In the genomic region with DNA sequence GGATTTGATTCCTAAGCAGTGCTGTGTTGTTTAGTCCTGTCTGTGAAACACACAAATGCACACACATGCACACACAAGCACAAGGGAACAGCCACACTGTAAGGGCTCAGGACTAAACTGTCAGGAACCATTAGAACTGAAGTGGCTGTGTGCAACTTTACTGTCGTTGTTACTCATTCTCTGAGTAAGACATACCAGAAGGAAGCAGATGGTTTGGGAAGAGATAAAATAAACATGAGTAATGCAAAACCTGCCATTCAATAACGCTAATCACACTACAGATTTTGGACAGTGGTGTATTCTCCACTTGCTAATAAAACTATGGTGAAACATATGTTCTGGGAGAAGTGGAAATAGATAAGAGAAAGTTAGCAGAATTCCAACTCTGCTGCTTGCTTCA, we compare ENCODE assay signal across 23 mouse cellular contexts.
DNase-seq lines count a peak whose midpoint lies in the region; ATAC-seq and TF ChIP-seq lines count a peak whose summit lies in the region.
"Had no signal": no experiment of that assay in that cellular context is flagged by ENCODE, and none has a peak within 500 bp of the region (broad histone marks: within the 10 kb centered on the region; RNA-seq: fewer than 3 reads in every experiment).

No protein-coding gene starts in this region.

- no peaks in the 10 kb centered on the region for H3K27me3 ChIP-seq in forebrain, embryonic 15.5 days
- H3K27me3 ChIP-seq in forebrain, embryonic 10.5 days (ENCODE audit: poor library complexity, severe bottlenecking) = no peaks in the 10 kb centered on the region
- H3K27me3 ChIP-seq: CH12.LX; embryonic facial prominence, embryonic 13.5 days; heart, embryonic 15.5 days; hindbrain, embryonic 13.5 days had no signal

- no peak for TF ChIP-seq POLR2A in brain, embryonic 14.5 days (IDR thresholded peaks at IDR 0.05; ENCODE audit: borderline replicate concordance, extremely low read depth, insufficient read depth, insufficient read length, poor library complexity, severe bottlenecking)

- no peaks in the 10 kb centered on the region for H3K9me3 ChIP-seq in forebrain, embryonic 15.5 days
- no peaks in the 10 kb centered on the region for H3K9me3 ChIP-seq in forebrain, embryonic 10.5 days
- H3K9me3 ChIP-seq: embryonic facial prominence, embryonic 13.5 days; heart, embryonic 15.5 days; hindbrain, embryonic 13.5 days had no signal

- H3K27ac ChIP-seq in forebrain, embryonic 15.5 days (replicated peaks) = no peak overlapping the region
- H3K27ac ChIP-seq in forebrain, embryonic 10.5 days = no peak overlapping the region
- H3K27ac ChIP-seq: embryonic facial prominence, embryonic 13.5 days; gastrocnemius, adult 2 months; heart, embryonic 15.5 days; hindbrain, embryonic 13.5 days; hindbrain, postnatal 0 days had no signal

- no peak overlapping the region for H3K9ac ChIP-seq in forebrain, embryonic 15.5 days (replicated peaks)
- H3K9ac ChIP-seq: embryonic facial prominence, embryonic 13.5 days; heart, embryonic 15.5 days; hindbrain, embryonic 13.5 days had no signal

- ATAC-seq in forebrain, embryonic 15.5 days (replicated peaks) = peak; percentile 51; the same call in 1 of the 2 replicates
- ATAC-seq in granulocyte monocyte progenitor cell, adult 5-6 weeks (replicated peaks; ENCODE audit: poor library complexity, severe bottlenecking) = no peak
- ATAC-seq: hindbrain, postnatal 0 days had no signal

- H3K4me2 ChIP-seq in forebrain, embryonic 15.5 days (replicated peaks) = no peak overlapping the region
- H3K4me2 ChIP-seq: embryonic facial prominence, embryonic 13.5 days; heart, embryonic 11.5 days; heart, embryonic 15.5 days; hindbrain, embryonic 13.5 days had no signal

- no peak for TF ChIP-seq CTCF in brain, embryonic 14.5 days (IDR thresholded peaks at IDR 0.05; ENCODE audit: borderline replicate concordance, extremely low read depth, insufficient read depth, insufficient read length)

- WGBS in forebrain, embryonic 15.5 days = 48% methylated on average over 2 of the region's 2 CpGs
- WGBS in forebrain, embryonic 10.5 days = 77% methylated on average over 2 of the region's 2 CpGs

- H3K4me3 ChIP-seq in forebrain, embryonic 15.5 days = no peak overlapping the region
- H3K4me3 ChIP-seq in forebrain, embryonic 10.5 days = no peak overlapping the region
- H3K4me3 ChIP-seq: embryonic facial prominence, embryonic 13.5 days; gastrocnemius, adult 2 months; heart, embryonic 15.5 days; hindbrain, embryonic 13.5 days had no signal

- no peak for DNase-seq in forebrain, embryonic 10.5 days (ENCODE audit: extremely low spot score, low spot score)
- DNase-seq in layer of hippocampus, adult 18-20 months (ENCODE audit: low spot score in 2 of 2) = peak; percentile 1 to 43
- no peak for DNase-seq in layer of hippocampus, postnatal 36 days
- peak; percentile 50 for DNase-seq in brain, embryonic 14.5 days (ENCODE audit: low read depth)
- no peak for DNase-seq in gastrocnemius, postnatal 25 days
- DNase-seq: adrenal gland, adult 8-10 months; adrenal gland, postnatal 36 days; cerebellum, adult 11-12 months; cerebellum, adult 9-10 months; cerebellum, postnatal 25 days; gastrocnemius, adult 2 months; gastrocnemius, postnatal 36 days; heart, adult 18-20 months; heart, postnatal 14 days; kidney, adult 11 months had no signal

- no peaks in the 10 kb centered on the region for H3K36me3 ChIP-seq in forebrain, embryonic 15.5 days
- no peaks in the 10 kb centered on the region for H3K36me3 ChIP-seq in forebrain, embryonic 10.5 days (replicated peaks)
- H3K36me3 ChIP-seq: embryonic facial prominence, embryonic 13.5 days; heart, embryonic 15.5 days; hindbrain, embryonic 13.5 days had no signal

- H3K4me1 ChIP-seq in forebrain, embryonic 15.5 days = no peaks in the 10 kb centered on the region
- H3K4me1 ChIP-seq in forebrain, embryonic 10.5 days = no peaks in the 10 kb centered on the region
- H3K4me1 ChIP-seq: embryonic facial prominence, embryonic 13.5 days; heart, embryonic 15.5 days; hindbrain, embryonic 13.5 days had no signal

Comparison
In these comparisons a context has a peak if more than half of its experiments do, and no peak if none do; other contexts are left out.
1. DNase-seq: peak in layer of hippocampus, adult 18-20 months (2 of 2) and brain, embryonic 14.5 days (single experiment); none in forebrain, embryonic 10.5 days (single experiment), layer of hippocampus, postnatal 36 days (0 of 2) and gastrocnemius, postnatal 25 days (single experiment).